Mouse (Mus musculus) heart, embryonic 16.5 days (tissue): Measurements from ENCODE around the gene Rfx3. TPM values are rescaled to one million over a fixed set of nuclear protein-coding genes. Genes with fewer than 3 reads are reported as not detected.

Experiments
- ATAC-seq: fragments of 200-750 bp; cut with Nextera tagmentation; replicated peaks from 2 replicates; pipeline ENCODE4 v1.8.0; 2017; ENCODE audit warnings: moderate number of reproducible peaks; ENCODE audit not compliant: insufficient read depth, low FRiP score; ENCODE audit errors: extremely low read depth
- H3K27ac ChIP-seq: fragments of 300-500 bp; sonication (generic); 2 replicates; pipeline ENCODE4 v1.5.1; 2014; ENCODE audit warnings: mild to moderate bottlenecking, low read length, control low read depth, moderate library complexity
- H3K27me3 ChIP-seq: fragments of 300-500 bp; sonication (generic); 2 replicates; pipeline ENCODE4 v1.6.1; 2014; ENCODE audit warnings: low read length, mixed read lengths; ENCODE audit not compliant: control insufficient read depth, insufficient read depth
- H3K36me3 ChIP-seq: fragments of 300-500 bp; sonication (generic); 2 replicates; pipeline ENCODE4 v1.6.1; 2014; ENCODE audit not compliant: control insufficient read depth, insufficient read depth
- H3K4me1 ChIP-seq: fragments of 300-500 bp; sonication (generic); 2 replicates; pipeline ENCODE4 v1.6.1; 2014; ENCODE audit warnings: low read length, mixed read lengths; ENCODE audit not compliant: control insufficient read depth, insufficient read depth
- H3K4me2 ChIP-seq: fragments of 300-500 bp; sonication (generic); 2 replicates; pipeline ENCODE4 v1.6.1; 2014; ENCODE audit warnings: low read depth, mild to moderate bottlenecking, control low read depth, low read length
- H3K4me3 ChIP-seq: fragments of 300-500 bp; sonication (generic); 2 replicates; pipeline ENCODE4 v1.5.1; 2014; ENCODE audit warnings: mild to moderate bottlenecking, control low read depth, low read length
- H3K9ac ChIP-seq: fragments of 300-500 bp; sonication (generic); 2 replicates; pipeline ENCODE4 v1.6.1; 2014; ENCODE audit warnings: low read length, control low read depth
- H3K9me3 ChIP-seq: fragments of 300-500 bp; sonication (generic); replicated peaks from 2 replicates; pipeline ENCODE4 v1.6.1; 2016; ENCODE audit warnings: low read length; ENCODE audit not compliant: control insufficient read depth
- WGBS: fragments of 180-500 bp; shearing (Covaris S2); extraction: QIAGEN DNeasy Blood & Tissue Kit; methylation state at CpG from one replicate; pipeline ENCODE4 v1.1.7; 2014; 5-methylcytosine and 5-hydroxymethylcytosine counted together
- polyA plus RNA-seq: library from polyadenylated mRNA; unstranded; fragments of >200 nt; fragmentation: Nextera tagmentation; extraction: Ambion mirVana; gene quantifications from 2 replicates; pipeline ENCODE4 v1.2.1, GENCODE M21; 2015

Gene Rfx3
- polyA plus RNA-seq, 1 experiment from 2014 or later: 7.1 TPM

DNA sequence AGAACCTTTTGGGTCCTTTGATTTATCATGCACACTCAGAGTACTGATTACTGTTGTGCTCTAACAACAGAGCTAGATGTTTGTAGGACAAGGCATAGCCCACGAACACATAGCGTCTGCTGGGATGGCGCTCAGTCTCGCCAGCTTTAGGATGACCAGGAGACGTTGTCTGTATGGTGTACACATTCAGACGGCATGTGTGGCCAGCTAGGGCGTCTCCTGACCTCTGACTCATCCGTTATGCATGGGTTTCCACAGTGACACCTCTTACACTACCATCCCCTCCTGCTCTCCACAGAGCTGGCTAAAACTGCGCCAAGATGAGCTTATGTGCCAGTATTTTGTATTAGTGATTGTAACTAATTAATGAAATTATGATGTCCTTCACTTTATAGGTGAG, 108.4 kb downstream of the Rfx3 start:
- H3K9me3 ChIP-seq: no peaks in the 10 kb centered on the region
- no peak overlapping the region for H3K4me3 ChIP-seq
- no peaks in the 10 kb centered on the region for H3K27me3 ChIP-seq
- no peak for ATAC-seq
- no peak overlapping the region for H3K4me2 ChIP-seq
- H3K4me1 ChIP-seq: no peaks in the 10 kb centered on the region
- no peak overlapping the region for H3K9ac ChIP-seq
- H3K27ac ChIP-seq: no peak overlapping the region
- WGBS: 67% methylated on average over 9 of the region's 9 CpGs
- H3K36me3 ChIP-seq: 0 out of 2 replicates have a peak, but pooled peaks cover 2% of the 10 kb centered on the region

GRCm38 (mm10) chr19:27901693-27902092, 109.3 kb downstream of the Rfx3 start:
- no peak overlapping the region for H3K9ac ChIP-seq
- no peak for ATAC-seq
- WGBS: 89% methylated on average over 6 of the region's 6 CpGs
- 0 out of 2 replicates have a peak, but pooled peaks cover 2% of the 10 kb centered on the region for H3K36me3 ChIP-seq
- H3K4me1 ChIP-seq: no peaks in the 10 kb centered on the region
- no peak overlapping the region for H3K4me3 ChIP-seq
- no peak overlapping the region for H3K27ac ChIP-seq
- no peak overlapping the region for H3K4me2 ChIP-seq
- H3K9me3 ChIP-seq: no peaks in the 10 kb centered on the region
- H3K27me3 ChIP-seq: no peaks in the 10 kb centered on the region

- H3K9me3 ChIP-seq: no peaks in the 10 kb centered on the region
- 89% methylated on average over 3 of the region's 3 CpGs for WGBS
- ATAC-seq: no peak
- no peaks in the 10 kb centered on the region for H3K27me3 ChIP-seq
- H3K4me3 ChIP-seq: no peak overlapping the region
- no peaks in the 10 kb centered on the region for H3K36me3 ChIP-seq
- H3K4me2 ChIP-seq: no peak overlapping the region
- no peak overlapping the region for H3K27ac ChIP-seq
- H3K4me1 ChIP-seq: no peaks in the 10 kb centered on the region
- H3K9ac ChIP-seq: no peak overlapping the region
Measured at GRCm38 (mm10) chr19:27884520-27884919, 126.4 kb downstream of the Rfx3 start.

DNA sequence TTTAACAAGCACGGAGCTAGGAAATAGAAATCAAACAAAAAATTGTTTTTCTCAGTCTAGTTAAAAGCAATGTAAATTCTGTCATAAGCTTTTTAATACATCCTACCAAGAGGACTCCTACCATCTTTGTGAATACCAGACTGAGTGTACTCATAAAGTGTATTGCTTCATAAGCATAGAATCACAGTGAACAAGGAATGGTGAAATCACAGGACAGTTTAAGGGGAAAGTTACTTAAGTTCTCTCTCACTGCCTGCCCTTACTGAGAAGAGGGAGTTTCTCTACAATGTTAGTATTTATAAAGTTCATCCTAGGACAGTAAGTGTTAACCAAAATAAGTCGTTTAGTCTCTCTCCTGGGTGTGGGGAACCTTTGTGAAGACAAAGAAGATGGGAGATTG, 133.5 kb downstream of the Rfx3 start:
- no peak for ATAC-seq
- no peak overlapping the region for H3K27ac ChIP-seq
- H3K4me1 ChIP-seq: no peaks in the 10 kb centered on the region
- no peak overlapping the region for H3K4me2 ChIP-seq
- no peak overlapping the region for H3K4me3 ChIP-seq
- WGBS: 90% methylated on average over 2 of the region's 2 CpGs
- no peak overlapping the region for H3K9ac ChIP-seq
- H3K27me3 ChIP-seq: no peaks in the 10 kb centered on the region
- H3K36me3 ChIP-seq: no peaks in the 10 kb centered on the region
- H3K9me3 ChIP-seq: no peaks in the 10 kb centered on the region

- WGBS: 86% methylated on average over 3 of the region's 3 CpGs
- Histone ChIP-seq H3K27me3 (no peaks in the 10 kb centered on the region), H3K36me3 (no peaks in the 10 kb centered on the region), H3K4me1 (no peaks in the 10 kb centered on the region), H3K9ac (no peak overlapping the region), H3K27ac (no peak overlapping the region), H3K4me3 (no peak overlapping the region), H3K4me2 (no peak overlapping the region), H3K9me3 (no peaks in the 10 kb centered on the region)
- no peak for ATAC-seq
Measured at GRCm38 (mm10) chr19:27870794-27871193, 140.2 kb downstream of the Rfx3 start.

DNA sequence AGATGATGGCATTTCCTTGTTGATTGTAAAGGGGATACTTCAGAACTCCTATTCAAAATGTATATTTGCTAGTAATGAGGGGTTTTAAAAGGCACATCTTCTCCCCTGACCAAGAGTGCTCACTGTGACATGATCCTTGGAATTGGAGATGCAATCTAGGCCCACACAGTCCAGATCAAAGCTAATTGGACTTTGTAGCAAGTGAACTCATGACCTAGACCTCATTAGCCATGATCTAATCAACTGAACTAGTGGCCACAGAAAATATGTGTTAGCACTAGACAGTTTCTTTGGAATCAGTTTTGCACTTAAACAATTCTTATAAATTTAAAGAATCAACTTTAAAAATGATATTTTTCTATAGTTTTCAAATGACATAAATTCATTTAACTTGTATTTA, 151.3 kb downstream of the Rfx3 start:
- H3K27me3 ChIP-seq: no peaks in the 10 kb centered on the region
- no peaks in the 10 kb centered on the region for H3K9me3 ChIP-seq
- H3K36me3 ChIP-seq: no peaks in the 10 kb centered on the region
- ATAC-seq: no peak
- no peak overlapping the region for H3K27ac ChIP-seq
- no peak overlapping the region for H3K9ac ChIP-seq
- H3K4me2 ChIP-seq: no peak overlapping the region
- H3K4me3 ChIP-seq: no peak overlapping the region
- no peaks in the 10 kb centered on the region for H3K4me1 ChIP-seq

DNA sequence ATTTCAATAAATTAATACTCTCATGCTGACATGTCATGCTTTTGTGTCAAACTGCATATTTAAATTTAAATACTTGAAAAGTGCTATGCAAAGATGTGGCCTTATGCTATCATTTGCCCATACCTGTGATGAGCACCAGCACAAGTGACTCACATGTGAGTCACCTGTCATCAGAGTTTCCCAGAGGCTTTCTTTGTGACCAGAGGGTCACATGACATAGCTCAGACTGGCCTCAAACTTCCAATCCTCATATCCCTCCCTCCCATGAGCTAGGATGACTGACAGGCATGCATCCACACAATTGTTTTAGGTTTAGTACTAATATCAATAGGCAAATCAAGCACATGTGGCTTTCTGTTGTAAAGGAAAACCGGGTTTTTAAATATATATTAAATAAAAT, 162.0 kb downstream of the Rfx3 start:
- no peak overlapping the region for H3K4me2 ChIP-seq
- no peaks in the 10 kb centered on the region for H3K27me3 ChIP-seq
- no peaks in the 10 kb centered on the region for H3K9me3 ChIP-seq
- no peak for ATAC-seq
- no peak overlapping the region for H3K9ac ChIP-seq
- H3K4me3 ChIP-seq: no peak overlapping the region
- no peaks in the 10 kb centered on the region for H3K4me1 ChIP-seq
- H3K36me3 ChIP-seq: 0 out of 2 replicates have a peak, but pooled peaks cover 4% of the 10 kb centered on the region
- H3K27ac ChIP-seq: no peak overlapping the region
- WGBS: 92% methylated on average over 1 of the region's 1 CpGs

DNA sequence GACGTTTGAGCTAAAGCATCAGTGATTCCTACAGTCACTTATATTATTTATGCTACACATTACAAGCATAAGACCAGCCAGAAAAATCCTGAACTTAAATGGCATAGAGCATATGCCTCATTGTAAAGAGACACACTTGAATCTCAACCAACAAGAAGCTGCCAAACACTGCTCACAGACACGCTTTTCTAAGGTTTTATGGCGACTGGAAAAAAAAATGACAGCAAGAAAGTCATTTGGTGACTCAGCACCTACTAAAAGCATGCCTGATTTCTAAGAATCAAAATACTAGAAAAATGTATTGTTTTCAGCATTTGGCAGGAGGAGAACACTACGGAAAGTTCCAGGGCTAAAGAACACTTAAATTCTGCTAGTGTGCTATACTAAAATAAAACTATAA, 163.9 kb downstream of the Rfx3 start:
- Histone ChIP-seq H3K36me3 (0 out of 2 replicates have a peak, but pooled peaks cover 4% of the 10 kb centered on the region), H3K4me3 (no peak overlapping the region), H3K9ac (no peak overlapping the region), H3K27me3 (no peaks in the 10 kb centered on the region), H3K4me1 (no peaks in the 10 kb centered on the region), H3K9me3 (no peaks in the 10 kb centered on the region), H3K4me2 (no peak overlapping the region), H3K27ac (no peak overlapping the region)
- ATAC-seq: no peak
- WGBS: 82% methylated on average over 4 of the region's 4 CpGs

- no peak overlapping the region for H3K27ac ChIP-seq
- no peak overlapping the region for H3K9ac ChIP-seq
- H3K4me1 ChIP-seq: no peaks in the 10 kb centered on the region
- H3K36me3 ChIP-seq: no peaks in the 10 kb centered on the region
- no peaks in the 10 kb centered on the region for H3K27me3 ChIP-seq
- H3K9me3 ChIP-seq: no peaks in the 10 kb centered on the region
- no peak overlapping the region for H3K4me2 ChIP-seq
- no peak for ATAC-seq
- H3K4me3 ChIP-seq: no peak overlapping the region
- 67% methylated on average over 3 of the region's 3 CpGs for WGBS
Measured at GRCm38 (mm10) chr19:27838635-27839034, 172.3 kb downstream of the Rfx3 start.

GRCm38 (mm10) chr19:27838041-27838440, 172.9 kb downstream of the Rfx3 start:
- Histone ChIP-seq H3K4me3 (no peak overlapping the region), H3K4me2 (no peak overlapping the region), H3K27me3 (no peaks in the 10 kb centered on the region), H3K9me3 (no peaks in the 10 kb centered on the region), H3K4me1 (no peaks in the 10 kb centered on the region), H3K27ac (no peak overlapping the region), H3K9ac (no peak overlapping the region), H3K36me3 (no peaks in the 10 kb centered on the region)
- 72% methylated on average over 4 of the region's 4 CpGs for WGBS
- no peak for ATAC-seq
